Mouse (Mus musculus): Measurements from ENCODE around the gene 1700016D06Rik. TPM values are rescaled to one million over a fixed set of nuclear protein-coding genes. Genes with fewer than 3 reads are reported as not detected.

1700016D06Rik gene
- polyA plus RNA-seq, 1 experiment = not detected

DNA sequence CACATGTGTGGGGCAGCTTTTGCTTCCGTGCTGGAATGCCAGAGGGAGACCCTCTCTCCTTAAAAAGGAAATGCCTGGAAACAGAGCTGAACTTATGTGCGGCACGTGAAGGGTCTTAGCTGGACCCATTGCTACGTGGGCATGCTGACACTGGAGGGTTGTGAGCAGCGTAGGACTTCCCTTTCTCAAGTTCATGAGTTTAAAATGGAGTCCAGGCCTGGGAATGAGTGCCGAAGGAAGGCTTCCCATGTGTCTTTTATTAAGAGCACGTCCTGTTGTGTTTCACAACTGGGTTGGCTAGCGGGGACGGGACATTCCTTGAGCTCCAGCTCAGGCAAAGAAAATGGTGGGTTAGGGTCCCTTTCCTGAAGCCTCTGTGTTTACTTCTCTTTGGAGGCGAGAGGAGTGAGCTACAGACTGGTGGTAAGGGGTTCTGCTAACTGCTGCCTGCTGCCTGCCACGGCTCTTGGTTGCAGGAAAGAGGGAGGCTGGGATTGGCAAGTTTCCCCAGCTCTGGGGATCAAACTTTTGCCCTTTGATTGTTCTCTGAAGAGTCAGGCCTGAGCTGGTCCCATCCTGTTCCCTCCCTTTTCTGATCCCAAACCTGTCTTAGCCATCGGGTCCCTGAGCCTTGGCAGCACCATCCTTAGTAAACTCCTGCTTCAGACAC is 29.5 kb upstream of the 1700016D06Rik start:
- WGBS = 63% methylated on average over 12 of the region's 12 CpGs
- Histone ChIP-seq H3K4me1 (ENCODE audit: control insufficient read depth, insufficient read depth, low read length) (no peaks in the 10 kb centered on the region), H3K4me3 (replicated peaks; ENCODE audit: control insufficient read depth, low read depth, low read length) (no peak overlapping the region), H3K27ac (ENCODE audit: control insufficient read depth, insufficient read depth, low read depth, low read length, poor library complexity) (no peak overlapping the region)
- TF ChIP-seq CTCF (IDR thresholded peaks at IDR 0.05; ENCODE audit: control insufficient read depth, insufficient read depth, low read length) (no peak), POLR2A (IDR thresholded peaks at IDR 0.05; ENCODE audit: borderline replicate concordance, control insufficient read depth, low read depth, low read length) (no peak)

DNA sequence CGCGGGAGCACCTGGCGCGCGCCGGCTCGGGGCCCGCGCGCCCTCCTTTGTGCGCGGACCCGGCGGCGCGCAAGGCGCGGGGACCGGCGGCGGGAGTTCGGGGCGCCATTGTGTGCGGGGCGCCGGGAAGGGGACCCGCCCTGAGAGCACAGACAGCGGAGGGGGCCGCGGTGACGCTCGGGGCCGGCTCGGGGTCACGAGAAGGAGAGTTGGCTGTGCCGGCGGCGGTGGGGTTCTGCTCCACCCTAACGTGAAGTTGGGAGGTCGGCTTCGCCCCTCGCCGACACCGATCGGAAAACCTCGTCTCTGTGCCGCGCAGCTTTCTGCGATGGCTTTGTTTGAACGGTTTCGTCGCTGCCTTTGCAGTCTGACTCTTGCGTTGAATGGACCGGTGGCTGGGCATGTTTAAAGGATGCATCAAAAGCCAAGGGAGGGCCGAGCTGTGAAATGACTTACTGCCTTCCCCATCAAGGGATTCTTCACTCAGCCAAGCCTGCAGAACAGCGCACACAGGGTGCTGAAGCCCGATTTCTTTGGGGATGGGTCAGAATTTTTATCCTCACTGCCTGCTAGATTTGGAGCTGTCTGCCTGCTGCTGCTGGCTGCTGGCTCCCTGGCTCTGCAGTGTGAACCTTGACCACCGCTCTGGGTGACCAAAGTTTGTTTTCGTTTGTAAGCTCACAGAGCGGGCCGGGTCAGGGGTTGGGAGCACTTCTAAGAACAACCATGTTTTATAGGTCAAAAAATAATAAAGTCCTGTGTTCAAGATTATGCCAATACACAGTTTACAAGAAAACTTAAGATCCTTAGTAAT is 27.8 kb upstream of the 1700016D06Rik start:
- no peak for TF ChIP-seq CTCF (IDR thresholded peaks at IDR 0.05; ENCODE audit: control insufficient read depth, insufficient read depth, low read length)
- 5% methylated on average over 61 of the region's 61 CpGs for WGBS
- Histone ChIP-seq H3K27ac (ENCODE audit: control insufficient read depth, insufficient read depth, low read depth, low read length, poor library complexity) (no peak overlapping the region), H3K4me3 (replicated peaks; ENCODE audit: control insufficient read depth, low read depth, low read length) (no peak overlapping the region), H3K4me1 (ENCODE audit: control insufficient read depth, insufficient read depth, low read length) (no peaks in the 10 kb centered on the region)

GRCm38 (mm10) chr8:11727651-11728481 is 27.0 kb upstream of the 1700016D06Rik start, which contains the start of gene Arhgef7:
Arhgef7 (plus strand) TSS chr8:11727721.
- no peak within 1 kb of the TSS for H3K4me3 ChIP-seq (replicated peaks; ENCODE audit: control insufficient read depth, low read depth, low read length)
- TF ChIP-seq CTCF (IDR thresholded peaks at IDR 0.05; ENCODE audit: control insufficient read depth, insufficient read depth, low read length) (no peak), POLR2A (IDR thresholded peaks at IDR 0.05; ENCODE audit: borderline replicate concordance, control insufficient read depth, low read depth, low read length) (no peak)
- H3K4me1 ChIP-seq (ENCODE audit: control insufficient read depth, insufficient read depth, low read length) = no peaks in the 10 kb centered on the region
- WGBS = 4% methylated on average over 126 of the region's 127 CpGs
- H3K27ac ChIP-seq (ENCODE audit: control insufficient read depth, insufficient read depth, low read depth, low read length, poor library complexity) = no peak within 1 kb of the TSS

- Histone ChIP-seq H3K27ac (ENCODE audit: control insufficient read depth, insufficient read depth, low read depth, low read length, poor library complexity) (no peak overlapping the region), H3K4me1 (ENCODE audit: control insufficient read depth, insufficient read depth, low read length) (no peaks in the 10 kb centered on the region), H3K4me3 (replicated peaks; ENCODE audit: control insufficient read depth, low read depth, low read length) (no peak overlapping the region)
- WGBS = 3% methylated on average over 22 of the region's 22 CpGs
- TF ChIP-seq CTCF (IDR thresholded peaks at IDR 0.05; ENCODE audit: control insufficient read depth, insufficient read depth, low read length) = no peak
- TF ChIP-seq POLR2A (IDR thresholded peaks at IDR 0.05; ENCODE audit: borderline replicate concordance, control insufficient read depth, low read depth, low read length) = no peak
Observed at GRCm38 (mm10) chr8:11727273-11727650, 26.4 kb upstream of the 1700016D06Rik start.

DNA sequence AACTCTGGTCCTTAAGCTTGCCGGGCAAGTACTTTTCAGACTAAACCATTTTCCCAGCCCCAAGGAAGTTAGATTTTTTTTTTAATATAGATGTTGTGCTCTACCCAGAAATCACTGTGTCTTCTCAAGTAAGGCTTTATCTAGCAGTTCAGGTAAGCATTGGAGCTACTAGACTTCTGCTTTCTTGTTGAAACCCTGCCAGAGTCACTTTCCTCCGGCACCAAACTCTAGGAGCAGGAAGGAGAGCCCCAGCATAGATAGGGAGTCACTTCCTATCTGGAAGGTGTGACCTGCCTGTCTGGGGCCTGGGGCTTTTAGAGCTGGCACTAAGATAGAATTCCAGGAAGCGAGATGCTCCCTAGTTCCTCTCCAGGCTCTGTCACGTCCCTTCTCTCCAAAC is 16.3 kb upstream of the 1700016D06Rik start:
- no peak for TF ChIP-seq CTCF (IDR thresholded peaks at IDR 0.05; ENCODE audit: control insufficient read depth, insufficient read depth, low read length)
- no peak for TF ChIP-seq POLR2A (IDR thresholded peaks at IDR 0.05; ENCODE audit: borderline replicate concordance, control insufficient read depth, low read depth, low read length)
- no peak overlapping the region for H3K4me3 ChIP-seq (replicated peaks; ENCODE audit: control insufficient read depth, low read depth, low read length)
- WGBS = 26% methylated on average over 4 of the region's 4 CpGs
- no peaks in the 10 kb centered on the region for H3K4me1 ChIP-seq (ENCODE audit: control insufficient read depth, insufficient read depth, low read length)
- H3K27ac ChIP-seq (ENCODE audit: control insufficient read depth, insufficient read depth, low read depth, low read length, poor library complexity) = no peak overlapping the region

- TF ChIP-seq POLR2A (IDR thresholded peaks at IDR 0.05; ENCODE audit: borderline replicate concordance, control insufficient read depth, low read depth, low read length) (no peak), CTCF (IDR thresholded peaks at IDR 0.05; ENCODE audit: control insufficient read depth, insufficient read depth, low read length) (peak; percentile 49; the same call in 1 of the 2 replicates)
- 82% methylated on average over 6 of the region's 6 CpGs for WGBS
- Histone ChIP-seq H3K4me1 (ENCODE audit: control insufficient read depth, insufficient read depth, low read length) (no peaks in the 10 kb centered on the region), H3K27ac (ENCODE audit: control insufficient read depth, insufficient read depth, low read depth, low read length, poor library complexity) (no peak overlapping the region), H3K4me3 (replicated peaks; ENCODE audit: control insufficient read depth, low read depth, low read length) (no peak overlapping the region)
Observed at GRCm38 (mm10) chr8:11712244-11712643, 11.4 kb upstream of the 1700016D06Rik start.

GRCm38 (mm10) chr8:11710415-11710814 is 9.6 kb upstream of the 1700016D06Rik start:
- no peak for TF ChIP-seq CTCF (IDR thresholded peaks at IDR 0.05; ENCODE audit: control insufficient read depth, insufficient read depth, low read length)
- TF ChIP-seq POLR2A (IDR thresholded peaks at IDR 0.05; ENCODE audit: borderline replicate concordance, control insufficient read depth, low read depth, low read length) = no peak
- 64% methylated on average over 5 of the region's 5 CpGs for WGBS
- no peak overlapping the region for H3K27ac ChIP-seq (ENCODE audit: control insufficient read depth, insufficient read depth, low read depth, low read length, poor library complexity)
- no peak overlapping the region for H3K4me3 ChIP-seq (replicated peaks; ENCODE audit: control insufficient read depth, low read depth, low read length)
- no peaks in the 10 kb centered on the region for H3K4me1 ChIP-seq (ENCODE audit: control insufficient read depth, insufficient read depth, low read length)

- no peaks in the 10 kb centered on the region; the same call in 1 of the 2 replicates for H3K4me1 ChIP-seq (ENCODE audit: control insufficient read depth, insufficient read depth, low read length)
- WGBS = 72% methylated on average over 3 of the region's 3 CpGs
- H3K4me3 ChIP-seq (replicated peaks; ENCODE audit: control insufficient read depth, low read depth, low read length) = no peak overlapping the region
- no peak overlapping the region for H3K27ac ChIP-seq (ENCODE audit: control insufficient read depth, insufficient read depth, low read depth, low read length, poor library complexity)
- no peak for TF ChIP-seq CTCF (IDR thresholded peaks at IDR 0.05; ENCODE audit: control insufficient read depth, insufficient read depth, low read length)
- TF ChIP-seq POLR2A (IDR thresholded peaks at IDR 0.05; ENCODE audit: borderline replicate concordance, control insufficient read depth, low read depth, low read length) = no peak
Observed at GRCm38 (mm10) chr8:11709542-11709941, 8.7 kb upstream of the 1700016D06Rik start.

All from bone marrow, adult 2 months (tissue).